Mouse (Mus musculus): ENCODE data around the gene Hpd.

The Hpd gene

DNA sequence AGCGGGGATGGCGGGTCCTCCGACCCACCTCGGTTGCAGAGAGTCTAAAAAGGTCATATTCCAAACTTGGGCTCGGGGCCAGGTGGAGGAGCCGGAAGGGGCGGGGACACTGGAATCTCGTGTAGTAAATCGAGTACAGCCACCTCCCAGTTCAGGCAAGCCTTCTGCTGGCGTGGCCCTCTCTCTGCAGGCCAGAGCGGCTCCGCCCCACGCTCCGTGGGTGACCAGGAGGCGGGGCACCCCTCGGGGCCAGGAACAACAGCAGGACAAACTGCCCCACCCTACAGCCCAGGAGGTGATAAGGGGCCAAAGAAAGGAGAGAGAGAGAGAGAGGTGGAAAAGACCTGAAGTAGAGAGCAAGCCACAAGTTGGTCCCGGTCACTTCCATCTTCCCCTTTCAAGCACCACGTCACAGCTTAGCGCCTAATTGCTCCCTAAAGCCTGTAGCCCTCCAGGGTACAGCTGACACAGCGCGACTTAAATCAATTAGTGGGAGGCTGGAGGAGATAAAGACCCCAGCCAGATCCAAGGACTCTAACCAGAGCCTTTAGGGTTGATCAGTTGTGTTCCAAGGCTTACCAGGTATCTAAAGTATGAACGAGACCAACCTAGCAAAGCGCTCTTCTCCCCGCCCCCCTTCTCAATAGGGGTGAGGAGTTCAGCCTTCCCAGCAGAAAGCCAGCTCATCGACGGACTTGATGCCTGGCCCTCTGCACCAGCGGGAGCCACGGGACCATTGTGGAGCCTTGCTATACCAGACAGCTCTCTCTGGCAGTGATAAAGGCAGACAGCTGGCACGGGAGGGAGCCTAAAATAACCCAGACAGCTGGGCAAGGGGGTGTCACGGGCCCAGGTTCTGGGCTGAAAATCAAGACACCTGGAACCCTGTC lies 46.8 kb downstream of the Hpd start:
- DNase-seq (ENCODE audit: low read depth, low spot score) = no peak

DNA sequence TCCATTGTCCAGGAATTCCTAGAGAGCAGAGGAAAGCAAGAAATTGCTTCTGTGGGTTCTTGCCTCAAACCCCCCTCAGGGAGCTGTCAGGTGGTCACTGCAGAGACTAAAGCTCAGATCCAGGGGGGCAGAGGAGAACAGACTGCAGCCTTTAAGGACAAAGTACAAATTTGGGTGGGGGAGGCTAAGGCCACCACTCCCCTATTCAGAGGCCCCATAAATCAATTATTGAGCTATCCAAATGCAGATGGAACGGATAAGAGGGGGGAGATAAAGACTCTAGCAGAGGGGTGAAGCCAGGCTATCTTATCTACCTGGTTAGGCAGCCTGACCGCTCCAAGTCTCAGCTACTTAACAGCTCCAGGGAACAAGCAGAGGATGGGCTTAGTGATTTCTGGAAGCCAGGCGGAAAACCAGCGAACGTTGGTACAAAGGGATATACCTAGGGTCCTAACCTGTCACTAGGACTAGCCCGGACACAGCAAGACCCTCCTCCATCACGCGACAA lies 47.6 kb downstream of the Hpd start:
- no peak for DNase-seq (ENCODE audit: low read depth, low spot score)

DNA sequence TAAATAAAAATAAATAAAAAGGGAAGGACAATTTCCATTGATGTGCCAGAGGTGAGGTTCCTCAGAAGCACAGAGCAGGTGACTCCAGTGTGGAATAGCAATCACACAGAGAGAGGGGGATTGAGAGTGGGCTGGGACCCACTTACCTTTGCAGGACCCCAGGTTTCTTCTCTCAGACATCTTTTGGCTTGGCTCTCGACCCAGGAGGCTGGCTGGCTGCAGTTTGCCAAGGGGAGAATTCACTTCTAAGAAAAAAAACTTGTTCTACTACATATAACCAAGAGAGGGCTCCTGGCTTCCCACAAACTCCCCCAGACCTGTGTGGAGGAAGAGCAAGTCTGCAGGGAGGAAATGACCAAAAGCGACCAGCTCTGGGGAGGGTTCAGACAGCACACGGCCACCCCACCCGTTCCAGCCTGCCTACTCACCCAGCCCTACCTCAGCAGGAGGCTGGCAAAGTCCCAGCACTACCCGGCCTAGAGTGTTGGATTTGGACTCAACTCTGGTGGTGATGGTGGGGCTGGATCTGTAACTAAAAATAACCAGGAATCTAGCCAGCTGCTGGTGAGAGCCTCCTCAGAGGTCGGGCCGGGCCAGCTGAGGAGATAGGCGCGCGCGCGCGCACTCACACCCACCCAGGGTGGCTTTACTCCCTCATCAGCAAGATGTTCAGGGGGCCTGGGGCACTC lies 48.2 kb downstream of the Hpd start:
- DNase-seq (ENCODE audit: low read depth, low spot score) = no peak

DNA sequence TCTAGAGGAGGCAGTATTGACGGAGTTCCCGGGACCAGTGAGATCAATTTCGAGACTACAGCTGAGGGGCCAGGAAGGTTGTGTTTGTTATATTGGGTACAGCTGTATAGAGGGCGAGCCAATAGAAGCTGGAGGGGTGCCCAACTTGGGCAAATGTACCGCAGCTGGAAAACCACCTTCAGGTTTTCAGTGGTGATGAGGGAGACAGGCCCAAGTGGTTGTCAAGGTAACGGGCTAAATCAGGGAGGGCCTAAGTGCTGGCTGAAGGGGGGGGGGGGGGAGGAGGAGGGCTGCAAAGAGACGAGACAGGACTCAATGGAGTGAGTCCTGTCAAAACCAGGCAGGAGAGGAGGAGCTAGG lies 48.8 kb downstream of the Hpd start:
- DNase-seq (ENCODE audit: low read depth, low spot score) = no peak

DNA sequence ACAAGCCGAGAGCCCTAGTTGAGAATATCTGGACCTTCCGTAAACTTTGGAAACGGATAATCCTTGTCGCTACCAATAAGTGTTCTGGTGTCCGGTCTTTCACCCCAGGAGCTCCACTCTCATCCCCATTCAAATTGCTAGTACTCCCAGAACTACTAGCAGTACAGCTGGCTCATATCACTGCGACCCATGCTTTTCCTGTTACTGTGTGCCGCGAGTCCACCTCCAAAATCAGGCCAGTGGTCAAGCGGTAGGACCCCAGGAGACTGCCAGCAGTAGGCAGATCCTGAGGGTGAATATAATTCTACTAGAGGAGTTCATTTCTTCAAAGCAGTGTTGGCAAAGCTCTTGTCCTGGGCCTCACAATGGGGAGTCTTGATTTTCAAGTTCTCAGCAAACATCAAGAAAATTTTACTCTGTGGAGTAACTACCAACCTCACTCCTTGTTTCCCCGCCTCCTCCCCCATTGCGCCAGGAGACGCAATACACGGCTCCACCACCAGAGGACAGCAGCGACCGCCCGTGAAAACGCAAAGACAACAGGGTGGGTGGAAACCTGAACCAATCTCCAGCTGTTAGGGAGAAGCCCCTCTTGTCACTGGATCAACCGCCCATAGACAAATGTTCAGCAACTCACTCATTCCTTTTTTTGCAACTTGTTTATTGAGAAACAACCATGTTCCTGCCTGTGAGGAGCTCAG lies 49.3 kb downstream of the Hpd start:
- no peak for DNase-seq (ENCODE audit: low read depth, low spot score)

DNA sequence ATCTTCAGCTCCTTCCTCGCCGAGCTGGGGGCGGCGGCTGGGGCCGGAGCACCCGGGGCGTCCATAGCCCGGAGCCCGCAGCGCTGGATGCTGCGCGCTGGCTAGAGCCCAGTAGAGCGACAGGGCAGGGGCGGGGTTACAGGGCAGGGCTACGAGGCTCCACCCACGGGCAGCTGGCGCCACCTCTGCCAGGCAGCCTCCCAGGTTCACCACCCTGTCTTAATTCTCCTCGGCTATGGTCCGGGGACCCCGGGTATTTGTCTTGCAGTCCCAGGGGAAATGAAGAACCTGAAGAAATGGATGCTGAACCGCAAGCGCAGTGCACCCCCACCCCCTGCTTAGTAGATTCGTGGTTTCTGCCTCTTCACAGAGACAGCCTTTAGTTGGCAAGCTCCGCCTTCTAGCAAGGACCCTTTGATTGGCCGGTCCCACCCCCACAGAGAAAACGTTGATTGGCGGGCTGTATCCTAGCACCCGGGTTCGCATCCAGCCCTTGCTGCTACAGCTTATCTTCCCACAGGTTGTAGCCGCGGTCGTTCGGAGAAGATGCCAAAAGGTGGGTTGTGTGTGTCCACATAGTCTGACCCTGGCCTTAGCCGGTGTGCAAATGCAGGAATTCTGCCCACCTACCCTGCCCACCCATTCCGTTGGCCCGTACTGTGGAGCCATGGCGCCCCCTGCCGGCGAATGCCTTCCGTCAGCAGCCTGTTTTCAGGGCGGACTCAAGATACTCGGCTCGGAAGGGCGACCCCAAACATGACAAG lies 50.0 kb downstream of the Hpd start, which contains the start of gene Rhof:
TSS of gene Rhof (minus strand) at position 385 of the 764 bp plus-strand sequence.
- DNase-seq (ENCODE audit: low read depth, low spot score) = no peak

DNA sequence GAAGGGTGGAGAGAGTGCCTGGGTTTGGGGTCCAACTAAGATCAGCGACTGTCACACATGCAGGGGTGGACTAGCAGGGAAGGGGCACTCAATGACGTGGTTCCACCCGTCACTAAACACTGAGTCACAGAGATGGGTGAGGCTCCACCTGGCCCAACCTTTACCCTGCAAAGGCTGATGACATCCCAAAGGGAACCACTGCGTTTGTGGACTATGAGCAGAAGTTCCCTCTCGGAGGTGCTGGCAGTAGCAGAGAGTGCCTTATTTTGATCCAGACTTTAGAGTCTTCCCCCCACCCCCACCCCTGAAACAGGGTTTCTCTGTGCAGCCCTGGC lies 51.7 kb downstream of the Hpd start:
- DNase-seq (ENCODE audit: low read depth, low spot score) = no peak

DNA sequence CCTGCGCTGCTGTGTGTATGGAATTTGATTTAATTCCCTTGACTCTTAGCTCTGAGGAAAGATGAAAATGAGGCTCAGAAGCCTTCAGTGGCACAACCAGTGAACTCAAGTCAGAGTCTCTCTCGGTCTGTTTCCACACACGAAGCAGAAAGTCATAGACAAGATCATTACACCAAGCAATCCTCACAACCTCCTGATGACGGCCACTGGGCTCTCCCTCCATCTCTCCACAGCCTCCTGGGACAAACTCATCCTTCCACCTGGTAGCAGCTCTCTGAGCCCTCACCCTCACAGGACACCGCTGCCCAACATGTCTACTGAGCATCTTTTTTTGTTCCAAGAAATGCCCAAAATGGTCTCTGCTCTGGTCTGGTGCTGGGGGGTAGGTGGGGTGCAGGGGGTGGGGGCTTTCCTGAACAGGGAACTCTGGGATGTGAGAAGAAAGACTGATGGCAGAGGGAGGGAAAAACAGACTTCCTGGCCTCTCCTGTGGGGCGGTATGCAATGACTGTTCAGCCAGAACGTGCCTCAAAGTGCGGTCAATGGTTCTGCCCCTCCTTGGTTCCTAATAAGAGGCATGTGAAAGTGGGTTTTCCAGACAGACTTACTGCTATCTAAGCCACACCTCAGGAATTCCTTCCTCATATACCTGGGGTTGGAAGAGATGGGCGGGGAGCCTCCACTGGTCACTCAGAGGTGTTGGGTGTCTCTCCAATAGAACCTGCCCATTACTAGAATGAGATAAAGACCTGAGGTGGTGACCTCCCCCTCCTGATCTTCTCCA lies 52.3 kb downstream of the Hpd start:
- no peak for DNase-seq (ENCODE audit: low read depth, low spot score)

DNA sequence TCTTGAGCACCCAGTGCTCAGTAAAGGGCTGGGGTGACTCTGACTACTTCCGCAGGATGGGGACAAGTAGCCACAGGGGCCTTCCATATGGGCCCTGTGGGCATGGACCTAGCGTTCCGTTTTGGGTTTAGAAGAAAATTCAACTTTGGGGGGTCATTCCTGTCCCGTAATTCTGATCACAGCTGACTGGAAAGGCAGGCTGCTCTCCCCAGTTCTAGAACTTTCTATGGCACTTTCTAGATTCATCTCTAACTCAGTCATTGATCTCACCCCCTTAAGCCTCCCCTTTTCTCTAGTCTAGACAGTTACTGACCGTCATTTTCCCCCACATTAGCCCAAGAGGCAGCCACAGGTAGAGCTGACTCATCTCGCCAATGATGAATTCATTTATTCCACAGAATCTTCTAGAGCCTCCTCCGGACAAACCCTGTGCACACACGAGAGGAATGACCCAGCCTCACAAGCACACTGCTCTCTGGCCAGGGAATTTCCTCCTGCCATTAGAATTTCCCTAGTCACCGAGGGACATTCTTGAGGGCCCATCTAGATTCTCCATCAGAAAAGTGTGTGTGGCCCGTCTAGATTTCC lies 53.3 kb downstream of the Hpd start:
- DNase-seq (ENCODE audit: low read depth, low spot score) = no peak

DNA sequence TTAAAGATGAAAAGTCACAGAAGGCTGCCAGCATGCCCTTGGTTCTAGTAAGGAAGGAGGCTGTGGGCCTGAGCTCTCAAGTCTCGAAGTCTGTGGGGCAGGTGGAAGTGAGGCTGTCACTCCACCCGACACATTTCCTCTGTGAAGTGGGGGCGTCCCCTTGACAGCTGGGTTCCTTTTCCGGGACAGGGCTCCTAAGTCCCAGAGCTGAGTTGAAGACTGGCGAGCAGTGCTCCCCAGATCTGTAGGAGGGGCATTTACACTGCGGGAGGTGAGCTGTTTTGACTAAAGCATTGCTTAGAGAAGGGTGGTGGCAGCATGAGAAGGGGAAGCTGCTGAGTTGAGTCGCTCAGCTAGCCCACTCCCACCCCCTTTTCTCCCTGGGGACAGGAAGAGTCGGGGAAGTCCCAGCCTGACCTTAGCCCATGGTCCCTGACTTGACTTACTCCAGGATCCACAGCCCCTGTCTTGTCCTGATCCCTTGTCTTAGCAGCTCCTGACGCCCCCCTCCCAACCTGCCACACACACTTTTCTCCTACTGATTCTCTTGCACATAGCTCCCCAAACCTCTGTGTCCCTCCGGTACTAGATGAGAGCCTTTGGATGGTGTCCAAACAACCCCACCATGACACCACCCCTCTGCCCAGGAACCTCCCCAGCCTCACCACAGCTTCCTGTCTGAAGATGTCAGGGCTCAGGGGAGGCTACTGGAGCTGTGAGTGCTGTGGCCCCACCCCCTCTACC lies 53.9 kb downstream of the Hpd start:
- DNase-seq (ENCODE audit: low read depth, low spot score) = no peak

DNA sequence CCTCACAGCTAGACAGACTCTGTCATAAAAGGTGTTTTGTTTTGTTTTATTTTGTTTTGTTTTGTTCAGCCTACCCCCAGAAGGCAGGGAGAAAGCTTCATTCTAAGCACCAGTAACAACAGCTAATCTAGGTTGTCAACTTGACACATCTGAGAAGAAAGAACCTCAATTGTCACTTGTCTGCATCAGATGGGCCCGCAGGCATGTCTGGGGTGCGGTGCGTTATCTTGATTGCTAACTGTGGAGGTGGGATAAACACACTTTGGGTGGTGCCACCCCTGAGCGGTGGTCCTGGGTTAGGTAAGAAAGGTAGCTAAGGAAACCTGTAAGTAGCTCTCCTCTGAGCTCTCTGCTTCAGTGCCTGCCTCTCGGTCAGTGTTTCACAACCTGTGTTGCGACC lies 55.5 kb downstream of the Hpd start:
- DNase-seq (ENCODE audit: low read depth, low spot score) = no peak

DNA sequence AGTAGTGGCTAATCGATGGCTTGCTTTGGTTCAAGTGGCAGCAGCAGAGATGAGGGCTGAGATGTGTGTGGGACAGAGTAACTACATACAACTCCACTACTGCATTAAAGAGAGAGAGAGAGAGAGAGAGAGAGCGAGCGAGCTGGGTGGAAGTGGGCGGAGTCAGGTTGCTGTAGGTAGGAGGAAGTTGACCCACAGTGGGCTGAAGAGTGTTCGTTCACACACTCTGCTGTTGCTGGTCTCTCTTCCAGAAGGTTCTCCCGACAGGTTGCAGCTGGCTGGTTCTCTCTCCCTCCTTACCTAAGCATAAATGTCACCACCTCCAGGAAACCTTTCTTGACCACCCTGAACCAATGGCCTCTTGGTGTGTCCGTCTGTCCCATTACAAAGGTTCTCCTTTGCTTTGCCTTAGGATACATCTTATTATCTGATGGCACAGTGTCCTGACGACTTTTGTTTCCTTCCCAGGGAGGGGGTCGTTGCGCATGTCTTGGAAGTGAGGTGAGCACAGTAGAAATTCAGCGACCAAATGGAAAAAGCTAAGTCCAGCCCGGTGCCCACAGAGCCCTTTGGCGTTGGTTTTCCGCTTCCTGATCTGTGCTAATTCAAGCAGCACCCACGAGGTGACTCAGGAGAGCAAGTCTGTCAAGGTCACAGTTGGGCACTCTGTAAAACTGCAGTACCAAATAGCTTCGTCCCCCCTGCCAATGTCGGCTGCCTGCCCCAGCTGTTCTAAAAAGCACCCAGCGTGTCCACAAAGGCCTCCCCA lies 56.7 kb downstream of the Hpd start:
- DNase-seq (ENCODE audit: low read depth, low spot score) = no peak

DNA sequence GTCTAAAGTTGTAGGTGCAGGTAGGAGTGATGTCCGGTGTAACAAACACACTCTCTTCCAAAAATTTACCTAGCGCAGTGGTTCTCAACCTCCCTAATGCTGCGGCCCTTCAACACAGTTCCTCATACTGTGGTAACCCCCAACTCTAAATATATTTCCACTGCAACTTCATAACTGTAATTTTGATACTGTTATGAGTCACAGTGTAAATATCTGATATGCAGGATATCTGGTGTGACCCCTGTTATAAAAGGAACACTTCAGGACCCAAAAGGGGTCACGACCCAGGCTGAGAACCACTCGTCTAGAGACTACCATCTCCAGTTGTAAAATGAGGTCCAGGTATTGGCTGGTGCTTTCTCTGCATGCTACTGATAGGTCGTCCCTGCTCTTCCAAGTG lies 57.4 kb downstream of the Hpd start:
- no peak for DNase-seq (ENCODE audit: low read depth, low spot score)

DNA sequence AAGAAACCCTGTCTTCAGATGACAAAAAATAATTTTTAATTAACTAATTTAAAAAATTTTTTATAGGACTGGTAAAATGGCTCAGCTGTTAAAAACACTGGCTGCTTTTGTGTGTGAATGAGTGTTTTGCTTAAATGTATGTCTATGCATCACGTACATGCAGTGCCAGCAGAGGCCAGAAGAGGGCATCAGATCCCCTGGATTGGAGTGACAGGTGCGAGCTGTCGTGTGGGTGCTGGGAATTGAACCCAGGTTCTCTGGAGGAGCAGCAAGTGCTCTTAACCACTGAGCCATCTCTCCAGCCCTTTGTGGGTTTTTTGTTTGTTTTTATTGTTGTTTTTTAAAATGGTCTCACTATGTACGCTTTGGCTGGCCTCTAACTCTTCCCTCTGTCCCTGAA lies 60.3 kb downstream of the Hpd start:
- DNase-seq (ENCODE audit: low read depth, low spot score) = no peak

Measured in WW6 (cell line).